Mouse (Mus musculus): ENCODE data around the gene Tiam2. TPM values are rescaled to one million over a fixed set of nuclear protein-coding genes. Genes with fewer than 3 reads are reported as not detected.
A peak's percentile ranks its signal among the peaks of the same experiment; 100 is the strongest.

Tiam2 gene
- polyA plus RNA-seq, 1 experiment from 2014 or later: 1.2 TPM

GRCm38 (mm10) chr17:3354856-3355255 lies 28.5 kb downstream of the Tiam2 start:
- H3K4me1 ChIP-seq (replicated peaks; ENCODE audit: control insufficient read depth, insufficient read depth): no peaks in the 10 kb centered on the region
- H3K4me2 ChIP-seq (replicated peaks; ENCODE audit: low read depth): no peak overlapping the region
- no peaks in the 10 kb centered on the region for H3K36me3 ChIP-seq (ENCODE audit: control insufficient read depth, insufficient read depth, low read length)
- no peak for ATAC-seq (ENCODE audit: low FRiP score, low TSS enrichment)
- H3K9ac ChIP-seq (ENCODE audit: low read length): no peak overlapping the region
- DNase-seq (ENCODE audit: low spot score): no peak
- H3K4me3 ChIP-seq (ENCODE audit: low read depth, low read length): no peak overlapping the region
- no peaks in the 10 kb centered on the region for H3K9me3 ChIP-seq (ENCODE audit: control insufficient read depth, low read length)
- TF ChIP-seq CTCF (IDR thresholded peaks at IDR 0.05; ENCODE audit: low read depth) (no peak), EP300 (optimal IDR thresholded peaks at IDR 0.05) (no peak)
- H3K27me3 ChIP-seq (ENCODE audit: control insufficient read depth, insufficient read depth, low read length): no peaks in the 10 kb centered on the region
- 54% methylated on average over 3 of the region's 3 CpGs for WGBS
- no peak overlapping the region for H3K27ac ChIP-seq (replicated peaks)

GRCm38 (mm10) chr17:3356633-3357365 lies 30.4 kb downstream of the Tiam2 start:
- H3K36me3 ChIP-seq (ENCODE audit: control insufficient read depth, insufficient read depth, low read length): no peaks in the 10 kb centered on the region
- TF ChIP-seq CTCF (IDR thresholded peaks at IDR 0.05; ENCODE audit: low read depth) (no peak), EP300 (optimal IDR thresholded peaks at IDR 0.05) (no peak)
- ATAC-seq (ENCODE audit: low FRiP score, low TSS enrichment) (no peak), DNase-seq (ENCODE audit: low spot score) (no peak)
- 71% methylated on average over 8 of the region's 8 CpGs for WGBS
- no peak overlapping the region for H3K27ac ChIP-seq (replicated peaks)
- H3K9me3 ChIP-seq (ENCODE audit: control insufficient read depth, low read length): no peaks in the 10 kb centered on the region
- no peak overlapping the region for H3K4me2 ChIP-seq (replicated peaks; ENCODE audit: low read depth)
- H3K4me1 ChIP-seq (replicated peaks; ENCODE audit: control insufficient read depth, insufficient read depth): no peaks in the 10 kb centered on the region
- no peak overlapping the region for H3K9ac ChIP-seq (ENCODE audit: low read length)
- no peaks in the 10 kb centered on the region for H3K27me3 ChIP-seq (ENCODE audit: control insufficient read depth, insufficient read depth, low read length)
- H3K4me3 ChIP-seq (ENCODE audit: low read depth, low read length): no peak overlapping the region

- no peaks in the 10 kb centered on the region for H3K27me3 ChIP-seq (ENCODE audit: control insufficient read depth, insufficient read depth, low read length)
- H3K4me1 ChIP-seq (replicated peaks; ENCODE audit: control insufficient read depth, insufficient read depth): no peaks in the 10 kb centered on the region
- H3K4me2 ChIP-seq (replicated peaks; ENCODE audit: low read depth): no peak overlapping the region
- no peaks in the 10 kb centered on the region for H3K9me3 ChIP-seq (ENCODE audit: control insufficient read depth, low read length)
- ATAC-seq (ENCODE audit: low FRiP score, low TSS enrichment): no peak
- 30% methylated on average over 1 of the region's 1 CpGs for WGBS
- TF ChIP-seq EP300 (optimal IDR thresholded peaks at IDR 0.05) (no peak), CTCF (IDR thresholded peaks at IDR 0.05; ENCODE audit: low read depth) (no peak)
- no peak overlapping the region for H3K27ac ChIP-seq (replicated peaks)
- H3K9ac ChIP-seq (ENCODE audit: low read length): no peak overlapping the region
- H3K4me3 ChIP-seq (ENCODE audit: low read depth, low read length): no peak overlapping the region
- H3K36me3 ChIP-seq (ENCODE audit: control insufficient read depth, insufficient read depth, low read length): no peaks in the 10 kb centered on the region
- no peak for DNase-seq (ENCODE audit: low spot score)
Observed at GRCm38 (mm10) chr17:3360236-3360635, 33.9 kb downstream of the Tiam2 start.

GRCm38 (mm10) chr17:3361751-3362150 lies 35.4 kb downstream of the Tiam2 start:
- H3K4me1 ChIP-seq (replicated peaks; ENCODE audit: control insufficient read depth, insufficient read depth): no peaks in the 10 kb centered on the region
- no peak for DNase-seq (ENCODE audit: low spot score)
- ATAC-seq (ENCODE audit: low FRiP score, low TSS enrichment): no peak
- no peak for TF ChIP-seq CTCF (IDR thresholded peaks at IDR 0.05; ENCODE audit: low read depth)
- no peak for TF ChIP-seq EP300 (optimal IDR thresholded peaks at IDR 0.05)
- no peak overlapping the region for H3K9ac ChIP-seq (ENCODE audit: low read length)
- no peaks in the 10 kb centered on the region for H3K9me3 ChIP-seq (ENCODE audit: control insufficient read depth, low read length)
- H3K27ac ChIP-seq (replicated peaks): no peak overlapping the region
- no peak overlapping the region for H3K4me3 ChIP-seq (ENCODE audit: low read depth, low read length)
- no peak overlapping the region for H3K4me2 ChIP-seq (replicated peaks; ENCODE audit: low read depth)
- H3K36me3 ChIP-seq (ENCODE audit: control insufficient read depth, insufficient read depth, low read length): no peaks in the 10 kb centered on the region
- H3K27me3 ChIP-seq (ENCODE audit: control insufficient read depth, insufficient read depth, low read length): no peaks in the 10 kb centered on the region
- 86% methylated on average over 2 of the region's 2 CpGs for WGBS

GRCm38 (mm10) chr17:3363216-3363615 lies 36.8 kb downstream of the Tiam2 start:
- H3K27ac ChIP-seq (replicated peaks): no peak overlapping the region
- no peak overlapping the region for H3K4me3 ChIP-seq (ENCODE audit: low read depth, low read length)
- H3K27me3 ChIP-seq (ENCODE audit: control insufficient read depth, insufficient read depth, low read length): no peaks in the 10 kb centered on the region
- TF ChIP-seq EP300 (optimal IDR thresholded peaks at IDR 0.05) (no peak), CTCF (IDR thresholded peaks at IDR 0.05; ENCODE audit: low read depth) (no peak)
- H3K9me3 ChIP-seq (ENCODE audit: control insufficient read depth, low read length): no peaks in the 10 kb centered on the region
- no peak overlapping the region for H3K4me2 ChIP-seq (replicated peaks; ENCODE audit: low read depth)
- H3K9ac ChIP-seq (ENCODE audit: low read length): no peak overlapping the region
- no peak for ATAC-seq (ENCODE audit: low FRiP score, low TSS enrichment)
- no peaks in the 10 kb centered on the region for H3K4me1 ChIP-seq (replicated peaks; ENCODE audit: control insufficient read depth, insufficient read depth)
- H3K36me3 ChIP-seq (ENCODE audit: control insufficient read depth, insufficient read depth, low read length): no peaks in the 10 kb centered on the region
- 78% methylated on average over 2 of the region's 2 CpGs for WGBS
- DNase-seq (ENCODE audit: low spot score): no peak

GRCm38 (mm10) chr17:3366741-3367140 lies 40.4 kb downstream of the Tiam2 start:
- ATAC-seq (ENCODE audit: low FRiP score, low TSS enrichment) (peak; percentile 79), DNase-seq (ENCODE audit: low spot score) (peak; percentile 79)
- Histone ChIP-seq H3K27me3 (ENCODE audit: control insufficient read depth, insufficient read depth, low read length) (no peaks in the 10 kb centered on the region), H3K4me2 (replicated peaks; ENCODE audit: low read depth) (no peak overlapping the region), H3K4me3 (ENCODE audit: low read depth, low read length) (no peak overlapping the region), H3K36me3 (ENCODE audit: control insufficient read depth, insufficient read depth, low read length) (no peaks in the 10 kb centered on the region), H3K27ac (replicated peaks) (no peak overlapping the region), H3K9ac (ENCODE audit: low read length) (no peak overlapping the region), H3K9me3 (ENCODE audit: control insufficient read depth, low read length) (no peaks in the 10 kb centered on the region), H3K4me1 (replicated peaks; ENCODE audit: control insufficient read depth, insufficient read depth) (no peaks in the 10 kb centered on the region)
- TF ChIP-seq CTCF (IDR thresholded peaks at IDR 0.05; ENCODE audit: low read depth): no peak
- no peak for TF ChIP-seq EP300 (optimal IDR thresholded peaks at IDR 0.05)
- 58% methylated on average over 3 of the region's 3 CpGs for WGBS

All from stomach, postnatal 0 days (tissue).